Mouse (Mus musculus) olfactory bulb, adult 2 months (tissue): ENCODE results near the gene Nr3c2. TPM values are rescaled to one million over a fixed set of nuclear protein-coding genes. Genes with fewer than 3 reads are reported as not detected.

Source experiments
- H3K27ac ChIP-seq: fragments of 200-500 bp; 2 replicates; pipeline ENCODE4 v1.5.1; 2012; ENCODE audit warnings: low read depth, low read length; ENCODE audit not compliant: insufficient read depth
- H3K4me1 ChIP-seq: fragments of 200-500 bp; 2 replicates; pipeline ENCODE4 v1.6.1; 2012; ENCODE audit warnings: low read length; ENCODE audit not compliant: control insufficient read depth, insufficient read depth
- H3K4me3 ChIP-seq: fragments of 200-500 bp; 2 replicates; pipeline ENCODE4 v1.5.1; 2012; ENCODE audit warnings: mild to moderate bottlenecking, low read depth, low read length, moderate library complexity; ENCODE audit not compliant: insufficient read depth
- CTCF ChIP-seq: fragments of 200-500 bp; IDR thresholded peaks from 2 replicates; pipeline ENCODE4 v1.5.1; 2012; ENCODE audit warnings: low read depth, mild to moderate bottlenecking, low read length, moderate library complexity; ENCODE audit not compliant: insufficient read depth
- POLR2A ChIP-seq: fragments of 200-500 bp; IDR thresholded peaks from 2 replicates; pipeline ENCODE4 v1.6.1; 2012; ENCODE audit warnings: mild to moderate bottlenecking, low read depth, low read length, moderate library complexity; ENCODE audit not compliant: insufficient read depth
- WGBS: fragments of 180-500 bp; shearing (Covaris S2); methylation state at CpG from one replicate; pipeline ENCODE4 v1.1.7; 2018; 5-methylcytosine and 5-hydroxymethylcytosine counted together
- polyA plus RNA-seq: library from polyadenylated mRNA; stranded (reverse); fragments of >200 nt; gene quantifications from 2 replicates; pipeline ENCODE4 v1.2.4, GENCODE M21; 2012; ENCODE audit warnings: low replicate concordance; ENCODE audit not compliant: missing spikeins, insufficient read depth, insufficient read length

The Nr3c2 gene
- polyA plus RNA-seq = not detected in 2 replicates

- under 1% methylated on average over 47 of the region's 47 CpGs for WGBS
- H3K4me1 ChIP-seq = no peaks in the 10 kb centered on the region
- TF ChIP-seq CTCF = no peak
- TF ChIP-seq POLR2A = no peak; the same call in 1 of the 2 replicates
- H3K27ac ChIP-seq = peak within 1 kb of the TSS; percentile 94
- H3K4me3 ChIP-seq = peak within 1 kb of the TSS; percentile 77
Measured at GRCm38 (mm10) chr8:76899411-76900154, at the start of gene Nr3c2. TSS of gene Nr3c2 (plus strand) at chr8:76899442.

GRCm38 (mm10) chr8:76858534-76858933, 40.7 kb upstream of the Nr3c2 start:
- WGBS = 77% methylated on average over 2 of the region's 2 CpGs
- H3K27ac ChIP-seq = no peak overlapping the region
- H3K4me1 ChIP-seq = no peaks in the 10 kb centered on the region
- TF ChIP-seq POLR2A (no peak), CTCF (no peak)
- H3K4me3 ChIP-seq = no peak overlapping the region

- no peaks in the 10 kb centered on the region for H3K4me1 ChIP-seq
- no peak for TF ChIP-seq CTCF
- TF ChIP-seq POLR2A = no peak
- H3K4me3 ChIP-seq = no peak overlapping the region
- no peak overlapping the region for H3K27ac ChIP-seq
Measured at GRCm38 (mm10) chr8:76859709-76860108, 39.5 kb upstream of the Nr3c2 start.

- H3K27ac ChIP-seq = no peak overlapping the region
- no peak overlapping the region for H3K4me3 ChIP-seq
- no peaks in the 10 kb centered on the region for H3K4me1 ChIP-seq
- no peak for TF ChIP-seq POLR2A
- TF ChIP-seq CTCF = no peak
- WGBS = 79% methylated on average over 1 of the region's 1 CpGs
Measured at GRCm38 (mm10) chr8:76863066-76863465, 36.2 kb upstream of the Nr3c2 start.

DNA sequence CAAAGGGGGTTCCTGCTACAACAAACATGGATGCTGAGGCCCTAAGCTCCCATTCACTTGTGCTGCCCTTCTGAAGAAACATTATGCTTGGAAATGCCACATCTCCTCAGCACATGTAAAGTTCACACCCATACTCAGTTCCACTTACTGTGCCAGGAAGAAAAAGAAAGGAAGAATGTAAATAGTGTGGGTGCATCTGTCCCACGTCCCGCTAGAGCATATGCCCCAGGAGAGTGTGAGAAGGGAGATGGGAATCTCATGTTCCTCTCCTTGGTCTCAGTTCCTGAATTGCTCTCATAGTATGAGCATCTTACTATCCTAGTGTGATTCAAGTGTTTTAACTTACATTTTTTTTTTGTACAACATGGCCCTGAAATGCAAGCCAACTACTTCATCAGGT, 22.4 kb upstream of the Nr3c2 start:
- no peak overlapping the region for H3K27ac ChIP-seq
- 91% methylated on average over 2 of the region's 2 CpGs for WGBS
- H3K4me1 ChIP-seq = no peaks in the 10 kb centered on the region
- H3K4me3 ChIP-seq = no peak overlapping the region
- TF ChIP-seq POLR2A (no peak), CTCF (no peak)

DNA sequence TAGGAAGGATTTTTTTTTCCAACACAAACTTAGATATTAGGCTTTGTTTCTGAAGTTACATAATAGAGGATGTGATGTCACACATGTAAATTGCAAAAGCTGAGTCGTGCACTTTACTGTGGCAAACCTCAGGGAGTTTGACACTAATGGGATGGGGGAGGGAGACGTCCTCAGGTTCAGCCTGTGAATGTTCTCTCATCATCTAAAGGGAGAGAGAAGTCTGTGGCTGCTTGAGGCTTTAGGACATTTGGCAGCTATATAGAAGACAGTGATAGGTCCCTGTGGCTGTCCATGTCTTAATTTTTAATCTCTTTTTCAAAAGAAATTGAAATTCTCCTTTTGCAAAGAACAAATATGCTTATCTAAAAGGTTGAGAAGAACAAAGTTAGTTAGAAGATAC, 2.2 kb upstream of the Nr3c2 start:
- no peak for TF ChIP-seq CTCF
- no peak for TF ChIP-seq POLR2A
- WGBS = 3% methylated on average over 2 of the region's 2 CpGs
- H3K4me3 ChIP-seq = no peak overlapping the region
- H3K27ac ChIP-seq = no peak overlapping the region
- no peaks in the 10 kb centered on the region for H3K4me1 ChIP-seq

GRCm38 (mm10) chr8:76898721-76899410, 376 bp upstream of the Nr3c2 start:
- no peak for TF ChIP-seq CTCF
- peak; percentile 58; the same call in 1 of the 2 replicates for TF ChIP-seq POLR2A
- Histone ChIP-seq H3K4me1 (no peaks in the 10 kb centered on the region), H3K4me3 (peak overlapping the region; percentile 77), H3K27ac (peak overlapping the region; percentile 94)
- 2% methylated on average over 60 of the region's 60 CpGs for whole genome bisulfite sequencing

- under 1% methylated on average over 58 of the region's 58 CpGs for WGBS
- H3K4me3 ChIP-seq = peak overlapping the region; percentile 77
- H3K27ac ChIP-seq = peak overlapping the region; percentile 94
- TF ChIP-seq POLR2A (no peak), CTCF (no peak)
- H3K4me1 ChIP-seq = no peaks in the 10 kb centered on the region
Measured at GRCm38 (mm10) chr8:76900155-76901141, 1.2 kb downstream of the Nr3c2 start.
